Mouse (Mus musculus) kidney, postnatal 36 days (tissue): ENCODE data around the gene Plxdc1.

ENCODE experiments used
- DNase-seq, 2 experiments: peaks; one replicate each; pipeline ENCODE4 v3.0.0; 2021 to 2022; ENCODE audit warnings: mixed read lengths in 2 of 2

Plxdc1 gene

GRCm38 (mm10) chr11:97985727-97986677, at the start of gene Plxdc1:
TSS of gene Plxdc1 (minus strand) at chr11:97986444.
- peak; percentile 17 to 58 for DNase-seq

DNA sequence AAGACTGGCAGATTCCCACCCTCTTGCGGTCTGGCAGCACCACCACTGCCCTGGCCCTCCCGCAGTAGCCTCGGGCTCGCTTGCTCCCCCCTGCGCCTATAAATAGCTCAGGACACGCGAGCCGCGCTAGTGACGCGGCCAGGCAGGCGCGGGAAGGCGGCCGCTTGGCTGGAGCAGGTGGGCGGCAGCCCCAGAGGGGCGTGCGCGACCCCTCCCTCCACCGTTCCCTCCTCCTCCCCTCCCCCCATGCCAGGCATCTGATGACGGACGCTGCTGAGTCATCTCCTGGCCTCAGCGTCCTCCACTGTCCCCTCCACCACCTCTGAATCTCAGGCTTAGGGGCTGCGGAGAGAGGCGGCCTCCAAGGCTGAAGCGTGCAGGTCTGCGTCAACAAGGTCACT, 49.7 kb upstream of the Plxdc1 start:
- DNase-seq: peak in 1 of 2 experiments; percentile 29

DNA sequence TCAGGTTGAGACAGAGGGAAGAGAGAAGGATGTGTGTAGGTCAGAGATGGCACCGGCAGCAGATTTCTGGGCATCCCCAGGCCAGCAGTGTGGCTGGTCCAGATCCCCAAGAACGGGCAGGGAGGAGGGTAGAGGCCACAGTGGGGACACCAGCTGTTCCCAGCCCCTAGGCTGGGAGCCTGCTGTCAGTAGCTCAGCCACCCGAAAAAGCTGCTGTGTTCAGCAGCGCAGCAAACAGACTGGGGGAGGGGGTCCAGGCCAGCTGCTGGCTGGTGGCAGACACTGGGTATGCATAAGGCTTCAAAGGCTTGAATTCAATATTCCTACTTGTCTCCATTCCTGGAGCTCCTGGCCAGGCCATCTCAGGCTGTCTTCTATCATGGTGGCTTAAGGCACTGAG, 48.6 kb upstream of the Plxdc1 start:
- no peak for DNase-seq

DNA sequence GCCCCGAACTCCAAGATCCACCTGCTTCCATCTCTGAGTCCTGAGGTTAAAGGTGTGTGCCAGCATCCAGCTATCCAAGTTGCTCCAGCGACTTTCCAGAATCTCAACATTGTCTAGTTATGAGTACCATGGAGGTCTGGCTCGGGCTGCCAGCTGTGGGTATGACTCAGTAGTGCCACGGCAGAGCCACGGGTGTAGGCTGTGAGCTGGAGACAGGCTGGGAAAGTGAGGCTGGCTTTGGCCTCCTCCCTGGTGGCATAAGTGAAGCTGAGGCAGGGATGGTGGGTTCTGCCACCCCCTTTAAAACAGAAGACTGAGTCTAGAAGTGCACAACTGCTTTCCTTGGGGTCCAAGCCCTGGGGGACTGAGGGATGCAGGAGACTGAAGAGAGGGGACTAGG, 47.8 kb upstream of the Plxdc1 start:
- no peak for DNase-seq

DNA sequence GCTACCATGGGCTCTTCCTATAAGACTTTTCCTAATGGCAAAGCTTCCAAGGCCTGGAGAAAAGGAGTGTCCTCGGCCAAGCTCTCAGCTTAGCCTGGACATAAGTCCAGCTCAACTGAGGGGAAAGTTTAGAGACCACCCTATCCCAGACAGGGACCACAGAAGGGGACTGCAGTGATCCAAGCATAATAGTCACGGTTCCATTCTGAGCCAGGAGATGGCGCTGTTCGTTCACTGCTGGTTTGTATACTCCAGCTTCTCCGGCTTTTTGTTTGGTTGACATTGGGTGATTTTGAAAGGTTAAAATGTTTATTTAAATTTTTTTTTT, 45.2 kb upstream of the Plxdc1 start:
- peak; percentile 71 to 91 for DNase-seq

DNA sequence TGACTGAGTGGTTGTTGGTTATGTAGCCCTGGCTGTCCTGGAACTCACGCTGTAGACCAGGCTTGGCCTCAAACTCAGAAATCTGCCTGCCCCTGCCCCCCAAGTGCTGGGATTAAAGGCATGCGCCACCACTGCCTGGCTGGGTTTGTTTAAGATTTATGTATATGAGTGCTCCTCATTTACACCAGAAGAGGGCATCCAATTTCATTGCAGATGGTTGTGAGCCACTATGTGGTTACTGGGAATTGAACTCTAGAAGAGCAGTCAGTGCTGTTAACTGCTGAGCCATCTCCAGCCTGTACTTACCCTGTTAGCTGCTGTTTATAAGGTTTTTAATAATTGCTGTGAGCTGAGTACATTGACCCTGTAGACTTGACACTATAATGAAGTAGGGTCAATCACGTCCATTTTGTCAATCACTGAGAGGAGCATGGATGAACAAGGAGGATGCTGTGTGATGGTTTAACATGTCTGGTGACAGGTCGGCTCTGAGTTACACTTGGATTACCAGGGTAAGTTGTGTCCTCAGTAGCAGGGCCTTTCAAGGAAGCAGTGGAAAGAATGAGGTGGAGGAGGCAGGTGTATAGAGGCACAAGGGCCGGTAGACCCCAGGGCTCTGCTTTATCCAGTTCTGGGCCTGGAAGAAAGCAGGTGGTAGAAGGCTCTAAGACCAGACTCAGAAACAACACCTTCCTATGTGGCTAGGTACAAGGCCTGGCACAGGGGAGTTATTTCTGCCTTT, 44.6 kb upstream of the Plxdc1 start:
- DNase-seq: no peak

DNA sequence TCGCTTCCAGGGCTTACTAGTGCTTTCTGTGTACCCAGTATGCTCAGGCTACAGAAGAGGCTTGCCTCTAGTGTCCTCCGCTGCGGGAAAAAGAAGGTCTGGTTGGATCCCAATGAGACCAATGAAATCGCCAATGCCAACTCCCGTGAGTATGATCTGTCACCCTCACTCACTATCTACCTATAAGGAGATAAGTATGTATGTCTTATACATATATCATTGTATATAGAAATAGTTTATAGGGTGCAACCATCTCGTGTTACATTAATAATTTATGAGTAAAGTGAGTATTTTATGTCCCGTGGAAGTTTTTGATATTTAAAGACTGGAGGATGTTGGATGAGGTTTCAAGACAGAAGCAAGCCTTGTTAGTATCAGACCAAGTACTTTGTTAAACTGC, 41.5 kb upstream of the Plxdc1 start:
- DNase-seq: no peak

DNA sequence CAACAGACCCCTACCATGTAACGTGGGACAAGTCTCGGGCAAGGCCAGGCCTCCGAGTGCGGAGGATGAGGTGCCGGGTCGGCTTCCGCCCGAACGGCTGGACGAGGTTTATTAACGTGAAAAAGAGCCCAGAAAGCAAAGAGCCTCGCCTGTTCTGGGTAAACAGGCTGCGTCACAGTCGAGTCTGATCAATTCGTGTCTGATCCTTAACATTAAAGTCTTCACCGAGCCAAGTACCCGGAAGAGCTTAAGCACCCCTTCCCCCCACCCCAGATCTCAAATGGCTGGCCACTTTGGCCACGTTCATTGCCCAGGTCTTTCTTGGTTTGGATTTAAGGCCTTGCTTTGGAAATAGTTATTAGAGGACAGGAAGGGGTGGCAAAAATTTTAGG, 41.0 kb upstream of the Plxdc1 start:
- DNase-seq: no peak

- DNase-seq: peak; percentile 92 to 94
These were observed 40.5 kb upstream of the Plxdc1 start, which contains the start of gene Rpl19 for GRCm38 (mm10) chr11:98026570-98027296. TSS of gene Rpl19 (plus strand) at chr11:98026710.

DNA sequence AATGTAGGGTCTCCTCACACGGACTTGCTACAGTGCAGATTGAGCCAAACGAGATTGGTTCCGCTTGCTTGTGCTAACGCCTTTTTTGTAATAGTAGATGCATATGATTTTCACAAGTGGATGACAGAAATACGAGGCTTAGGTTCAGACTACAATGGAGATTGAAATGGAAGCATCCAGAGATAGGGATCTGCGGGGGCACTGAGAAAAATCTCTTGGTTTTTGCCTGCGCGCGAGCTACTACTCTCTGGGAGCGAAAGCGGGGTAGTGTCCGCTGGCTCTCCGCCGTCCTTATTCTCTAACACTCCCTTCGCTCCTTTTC, 40.0 kb upstream of the Plxdc1 start:
- DNase-seq: no peak

DNA sequence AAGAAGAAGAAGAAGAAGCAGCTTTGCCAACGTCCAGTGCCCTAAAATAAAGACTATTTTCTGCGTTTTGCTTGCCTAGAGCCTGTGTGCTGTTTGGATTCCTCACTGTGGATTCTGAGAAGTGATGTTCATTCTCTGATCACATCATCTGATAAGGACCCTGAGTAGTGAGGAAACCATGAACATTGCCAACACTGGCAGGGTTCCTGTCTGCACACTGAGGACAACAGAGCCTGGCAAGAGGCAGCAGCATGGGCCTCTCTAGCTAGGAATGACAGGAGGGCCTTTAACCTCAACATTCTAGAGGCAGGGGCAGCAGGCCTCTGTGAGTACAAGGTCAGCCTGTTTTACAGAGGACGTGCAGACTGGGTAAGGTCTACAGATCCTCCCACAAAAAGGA, 38.3 kb upstream of the Plxdc1 start:
- no peak for DNase-seq

DNA sequence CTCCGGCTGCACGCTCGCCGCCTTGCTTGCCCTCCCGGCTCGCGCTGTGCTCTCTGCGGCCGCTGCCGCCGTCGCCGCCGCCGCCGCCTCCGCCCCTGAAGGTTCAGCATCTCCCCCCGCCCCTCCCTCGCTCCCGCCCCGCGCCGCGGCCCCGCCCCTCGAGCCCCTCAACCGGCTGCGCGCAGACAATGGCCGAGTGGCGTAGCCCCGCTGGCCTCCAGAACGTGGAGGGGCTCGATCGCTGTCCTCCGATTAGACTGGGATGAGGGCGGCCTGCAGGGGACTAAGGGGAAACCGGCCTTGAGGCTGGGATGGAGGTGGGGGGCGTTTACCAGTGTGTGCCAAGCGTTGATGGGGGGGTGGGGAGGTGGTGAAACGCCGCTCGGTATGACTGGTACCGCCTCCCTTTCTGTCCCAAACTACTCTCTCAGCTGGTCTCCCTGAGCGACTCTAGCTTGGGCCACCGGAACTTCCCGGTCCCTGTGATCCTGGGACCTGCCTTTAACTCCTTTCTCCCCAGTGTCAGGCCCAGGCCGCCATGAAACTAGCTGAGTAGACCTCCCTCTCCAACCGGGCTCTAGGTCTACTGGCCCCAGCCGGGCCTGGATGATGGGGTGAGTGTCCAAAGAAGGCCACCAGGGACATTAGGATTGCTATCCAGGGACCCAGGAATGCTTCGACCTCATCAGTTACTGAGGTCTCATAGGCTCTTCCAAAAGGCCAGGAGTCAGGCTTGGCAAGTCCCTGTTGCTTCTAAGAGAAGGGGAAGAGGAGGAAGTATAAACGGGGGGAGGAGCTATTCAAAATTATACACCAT, 36.5 kb upstream of the Plxdc1 start, which contains the start of gene Cacnb1:
TSS of gene Cacnb1 (minus strand) at position 480 of the 817 bp plus-strand sequence.
- DNase-seq: peak; percentile 60 to 81

DNA sequence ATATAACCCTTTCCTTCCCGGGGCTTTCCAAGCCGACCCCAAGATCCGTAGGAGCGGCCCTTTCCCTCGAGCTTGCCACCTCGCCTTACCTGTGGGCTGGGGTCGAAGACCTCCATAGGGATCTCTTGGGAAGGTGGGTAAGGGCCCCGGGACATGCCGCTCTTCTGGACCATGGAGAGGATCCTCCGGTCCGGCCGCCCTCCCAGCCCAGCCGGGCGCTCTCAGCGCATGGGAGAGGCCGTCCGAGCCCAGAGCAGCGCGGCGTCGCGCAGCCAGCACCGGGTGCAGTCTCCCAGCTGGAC, 36.0 kb upstream of the Plxdc1 start:
- no peak for DNase-seq

DNA sequence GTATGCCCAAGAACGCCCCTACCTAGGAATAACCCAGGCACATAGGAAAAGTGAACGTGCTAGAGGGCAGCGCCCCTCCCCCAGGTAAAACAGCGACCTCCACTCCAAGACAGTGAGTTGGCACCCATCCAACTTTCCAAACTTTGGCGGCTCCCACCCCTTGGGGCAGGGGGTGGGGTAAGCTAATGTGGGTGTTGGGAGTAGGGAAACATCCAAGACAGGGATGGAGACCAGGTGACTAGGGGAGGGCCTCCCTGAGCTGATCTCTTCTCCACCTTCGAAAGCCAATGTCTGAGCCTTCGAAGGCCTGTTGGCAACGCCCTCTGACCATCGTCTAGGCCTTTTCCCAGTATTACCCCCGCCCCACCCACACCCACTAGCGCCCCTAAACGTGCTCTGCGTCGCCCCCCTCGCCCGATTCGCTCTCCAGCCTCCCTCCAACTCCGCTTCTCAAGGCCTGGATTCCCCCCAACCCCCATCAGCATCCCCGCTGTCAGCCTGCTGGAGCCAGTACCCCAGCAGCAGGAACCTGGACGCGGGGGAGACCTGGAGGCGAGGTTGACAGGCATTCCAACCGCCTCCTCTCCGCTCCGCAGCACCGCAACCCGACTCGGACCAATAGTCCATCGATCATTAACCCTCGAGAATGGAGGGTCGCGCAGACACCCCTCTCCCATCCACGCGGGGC, 35.5 kb upstream of the Plxdc1 start:
- DNase-seq: peak in 1 of 2 experiments; percentile 42

DNA sequence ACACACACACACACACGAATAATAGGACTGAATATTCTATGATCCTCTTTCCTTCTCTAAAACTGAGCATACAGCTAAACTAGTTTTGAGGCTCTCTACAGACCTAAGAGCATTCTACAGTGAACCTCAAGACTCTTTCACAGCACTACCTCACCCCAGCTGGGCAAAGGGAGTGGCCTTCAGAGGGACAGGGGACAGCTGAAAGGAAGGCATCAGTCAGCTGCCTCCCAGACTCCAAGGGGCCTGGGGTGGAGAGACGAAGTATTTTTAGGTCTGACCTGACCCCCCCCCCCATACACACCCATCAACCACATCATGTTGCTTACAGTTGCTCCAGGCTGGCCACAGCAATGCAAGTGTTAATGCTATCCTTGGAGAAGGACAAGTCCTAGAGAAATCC, 34.9 kb upstream of the Plxdc1 start:
- DNase-seq: no peak

GRCm38 (mm10) chr11:98020710-98021109, 34.5 kb upstream of the Plxdc1 start:
- DNase-seq: no peak

- DNase-seq: no peak
These were observed 33.8 kb upstream of the Plxdc1 start for GRCm38 (mm10) chr11:98019883-98020610.

DNA sequence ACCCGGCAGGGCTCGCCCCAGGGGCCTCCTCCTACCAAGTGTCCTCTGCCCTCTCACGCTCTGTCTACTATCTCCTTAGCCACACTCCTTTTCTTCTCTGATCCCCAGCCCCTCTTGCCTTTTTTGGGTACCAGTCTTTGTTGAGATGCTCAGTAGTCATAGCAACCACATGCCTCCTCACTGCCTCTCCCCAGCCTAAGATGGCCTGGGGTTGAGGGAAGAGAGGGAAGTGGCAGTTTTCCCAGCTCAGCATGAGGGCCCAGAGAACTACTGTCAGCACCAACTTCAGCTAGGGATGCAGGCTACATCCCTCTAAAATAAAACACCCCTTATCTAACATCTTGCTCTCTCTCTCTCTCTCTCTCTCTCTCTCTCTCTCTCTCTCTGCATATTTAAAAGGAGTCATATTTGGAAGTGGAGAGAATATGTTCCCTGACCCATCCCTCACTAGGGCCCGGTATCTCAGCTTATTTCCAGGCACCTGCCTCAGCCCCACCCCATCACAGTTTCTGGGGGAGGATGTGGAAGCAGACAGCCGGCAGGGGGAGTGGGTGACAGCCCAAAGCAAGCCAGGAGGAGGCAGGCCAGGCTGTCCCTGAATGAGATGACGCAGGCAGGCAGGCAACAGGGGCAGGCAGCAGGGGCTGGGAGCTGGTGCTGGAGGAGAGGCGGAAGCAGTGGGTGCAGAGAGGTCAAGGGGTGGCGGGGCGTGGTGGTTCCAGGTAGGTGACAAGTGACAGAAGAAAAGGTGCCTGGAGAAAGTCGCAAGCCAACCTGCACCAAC, 32.8 kb upstream of the Plxdc1 start:
- DNase-seq: peak in 1 of 2 experiments; percentile 40

GRCm38 (mm10) chr11:98018222-98018621, 32.0 kb upstream of the Plxdc1 start:
- DNase-seq: no peak

- no peak for DNase-seq
These were observed 30.6 kb upstream of the Plxdc1 start for GRCm38 (mm10) chr11:98016824-98017223.
